Mouse (Mus musculus) embryonic stem cell, embryonic (primary cell): ENCODE results near the gene Lcmt1.

Experiments
- CTCF ChIA-PET, 4 experiments: fragments of 300-600 bp in 2 of 4; fragments of 350-600 bp in 2 of 4; sonication (Branson Sonifier 250); formaldehyde crosslinking; loops; one replicate each; lab custom pipeline; 2022; ENCODE audit warnings: inconsistent platforms in 2 of 4; lab: Charles Lee
- POLR2A ChIA-PET, 4 experiments: fragments of 300-600 bp in 2 of 4; fragments of 350-600 bp in 2 of 4; sonication (Branson Sonifier 250); formaldehyde crosslinking; loops; one replicate each; lab custom pipeline; 2022; ENCODE audit warnings: antibody characterized with exemption in 4 of 4, inconsistent platforms in 1 of 4; lab: Charles Lee

Gene Lcmt1

GRCm38 (mm10) chr7:123369759-123370481 is at the start of gene Lcmt1, which contains the start of gene Arhgap17:
TSS of gene Lcmt1 (plus strand) at chr7:123369784.
TSS of gene Arhgap17 (minus strand) at chr7:123369915.
- ChIA-PET POLR2A (interaction anchor here (0.5 to 12.7 kb wide), 87 partner anchors 8 to 1663 kb away, joined by 3 to 252 read pairs (median 5); partner anchors contain the start of genes Slc5a11 (in 1 of the 4), Usp31 (in 1 of the 4) and Zkscan2 (in 1 of the 4)), CTCF (interaction anchor here (0.5 to 2.0 kb wide), 12 partner anchors 8 to 1179 kb away, joined by 3 to 9 read pairs (median 4); no protein-coding TSS in a partner anchor)

GRCm38 (mm10) chr7:123322452-123323121 is 47.0 kb upstream of the Lcmt1 start:
- ChIA-PET POLR2A (interaction anchor here (0.5 to 3.1 kb wide), 21 partner anchors 8 to 198 kb away, joined by 3 to 23 read pairs (median 5); partner anchors contain the start of genes Arhgap17 (in 2 of the 4) and Lcmt1 (in 2 of the 4)), CTCF (no interaction called here)

DNA sequence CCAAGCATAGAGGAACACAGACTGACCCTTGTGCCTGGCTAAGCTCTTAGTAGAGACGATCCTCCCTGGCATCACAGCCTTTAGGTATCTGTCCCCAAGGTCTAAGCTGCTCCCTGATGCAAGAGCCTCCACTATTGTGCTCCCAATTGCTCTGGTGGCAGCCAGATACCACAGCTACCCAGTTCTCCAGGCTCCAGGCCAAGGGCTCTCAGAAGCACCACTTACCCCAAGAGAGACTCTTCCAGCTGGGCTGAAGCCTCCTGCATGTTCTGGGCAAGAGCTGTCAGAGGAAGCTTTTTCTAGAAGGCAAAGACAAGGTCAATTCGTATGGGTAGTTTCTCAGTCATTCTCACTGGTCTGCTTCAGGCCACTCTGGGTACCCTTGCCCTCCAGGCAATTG is 46.2 kb upstream of the Lcmt1 start:
- CTCF ChIA-PET, result no interaction called here

DNA sequence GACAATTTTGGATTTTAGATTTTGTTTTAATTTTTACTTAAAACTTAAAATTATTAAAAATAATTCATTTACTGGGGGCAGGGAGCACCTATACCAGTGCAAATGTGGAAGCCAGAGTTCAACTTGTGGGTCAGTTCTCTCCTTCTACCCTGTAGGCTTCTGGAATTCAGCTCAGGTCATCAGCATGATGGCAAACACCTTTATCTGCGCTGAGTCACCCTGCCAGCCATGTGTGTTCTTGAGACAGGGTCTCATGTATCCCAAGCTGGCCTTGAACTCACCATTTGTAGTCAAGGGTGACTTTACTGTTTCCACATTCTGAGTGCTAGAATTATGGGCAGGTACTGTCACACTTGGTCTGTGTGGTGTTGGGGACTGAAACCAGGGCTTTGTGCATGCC is 45.5 kb upstream of the Lcmt1 start:
- POLR2A ChIA-PET, result interaction anchor here in 2 of 4 experiments (1.0 to 2.4 kb wide), 6 partner anchors 10 to 54 kb away, joined by 3 to 11 read pairs (median 6); partner anchors contain the start of genes Arhgap17 (in 1 of the 2) and Lcmt1 (in 1 of the 2)

More for the DNA sequence above, 46.2 kb upstream of the Lcmt1 start:
- POLR2A ChIA-PET, result interaction anchor here in 3 of 4 experiments (1.0 to 3.0 kb wide), 12 partner anchors 8 to 71 kb away, joined by 3 to 11 read pairs (median 4); partner anchors contain the start of genes Arhgap17 (in 1 of the 3) and Lcmt1 (in 1 of the 3)

GRCm38 (mm10) chr7:123326062-123326461 is 43.5 kb upstream of the Lcmt1 start:
- CTCF ChIA-PET, result no interaction called here

More for the DNA sequence above, 45.5 kb upstream of the Lcmt1 start:
- CTCF ChIA-PET, result no interaction called here

DNA sequence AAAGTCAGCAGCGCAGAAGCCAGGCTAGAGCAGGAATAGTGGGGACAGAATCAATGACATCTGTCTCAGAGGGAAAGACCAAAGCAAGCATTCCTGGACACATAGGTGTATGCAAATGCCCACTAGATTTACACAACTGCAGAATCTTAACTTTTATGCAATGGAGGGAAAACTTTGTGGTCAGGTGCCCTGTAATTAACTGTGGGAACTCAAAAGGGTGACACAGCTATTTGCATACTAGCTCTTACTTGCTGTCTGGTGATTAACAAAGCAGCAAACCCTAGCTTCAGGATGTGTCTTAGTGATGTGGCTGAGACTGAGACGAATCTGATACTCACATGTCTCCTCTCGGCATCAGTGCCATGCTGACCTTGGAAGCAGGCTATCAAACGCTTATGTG is 42.7 kb upstream of the Lcmt1 start:
- CTCF ChIA-PET, result interaction anchor here in 1 of 4 experiments (1.1 kb wide), 1 partner anchor 43 kb away, joined by 3 read pairs; the partner anchor contains the start of genes Arhgap17 and Lcmt1
- POLR2A ChIA-PET, result interaction anchor here in 3 of 4 experiments (0.7 to 6.2 kb wide), 22 partner anchors 8 to 128 kb away, joined by 3 to 46 read pairs (median 5); partner anchors contain the start of genes Arhgap17 (in 2 of the 3) and Lcmt1 (in 2 of the 3)

More at GRCm38 (mm10) chr7:123326062-123326461, 43.5 kb upstream of the Lcmt1 start:
- POLR2A ChIA-PET, result interaction anchor here in 3 of 4 experiments (1.0 to 6.2 kb wide), 16 partner anchors 9 to 62 kb away, joined by 3 to 46 read pairs (median 6); partner anchors contain the start of genes Arhgap17 (in 2 of the 3) and Lcmt1 (in 2 of the 3)

- ChIA-PET CTCF (interaction anchor here in 1 of 4 experiments (0.5 kb wide), 1 partner anchor 310 kb away, joined by 3 read pairs; no protein-coding TSS in a partner anchor), POLR2A (interaction anchor here in 3 of 4 experiments (1.0 to 6.2 kb wide), 9 partner anchors 9 to 129 kb away, joined by 3 to 46 read pairs (median 5); partner anchors contain the start of genes Arhgap17 (in 1 of the 3) and Lcmt1 (in 1 of the 3))
Observed at GRCm38 (mm10) chr7:123327909-123328308, 41.7 kb upstream of the Lcmt1 start.

DNA sequence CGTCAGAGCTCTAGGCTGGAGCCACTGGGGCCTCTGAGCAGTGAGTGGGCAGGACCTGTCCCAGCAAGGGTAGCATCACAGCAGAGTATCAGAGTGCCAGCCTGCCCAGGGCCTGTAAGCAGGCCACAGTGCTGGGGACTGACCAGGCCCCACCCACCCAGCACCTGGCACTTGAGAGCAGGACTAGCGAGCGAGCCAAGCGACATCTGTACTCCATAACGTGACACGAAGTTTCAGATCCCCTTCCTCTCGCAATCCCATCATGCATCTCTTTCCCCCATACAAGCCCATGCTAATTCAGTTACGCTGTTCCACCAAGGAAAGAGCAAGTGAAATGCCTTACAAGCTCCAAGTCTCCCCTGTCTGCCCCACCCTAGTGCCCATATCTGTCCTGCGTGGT is 39.1 kb upstream of the Lcmt1 start:
- ChIA-PET CTCF (interaction anchor here in 2 of 4 experiments (0.8 to 1.2 kb wide), 2 partner anchors 41 to 76 kb away, joined by 3 to 5 read pairs; no protein-coding TSS in a partner anchor), POLR2A (interaction anchor here (0.7 to 9.9 kb wide), 36 partner anchors 8 to 130 kb away, joined by 3 to 154 read pairs (median 4); partner anchors contain the start of genes Arhgap17 (in 3 of the 4), Lcmt1 (in 3 of the 4) and Slc5a11 (in 1 of the 4))

DNA sequence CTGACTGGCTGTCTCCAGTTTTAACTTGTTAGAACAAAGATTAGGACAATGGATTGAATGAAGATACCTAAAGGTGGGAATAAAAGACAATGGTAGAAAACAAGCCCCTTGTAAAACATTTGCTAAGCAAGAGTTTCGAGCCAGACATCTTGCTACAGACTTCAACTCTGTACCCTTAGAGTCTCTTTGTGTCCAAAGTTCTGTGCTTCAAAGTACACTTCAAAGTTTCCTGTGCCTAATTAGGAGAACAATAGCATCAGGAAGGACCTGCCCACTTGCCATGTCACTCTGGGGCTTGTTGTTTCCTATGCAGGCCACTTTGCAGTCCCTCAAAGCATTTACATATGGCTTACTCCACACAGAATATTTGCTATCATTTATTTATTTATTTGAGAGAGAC is 33.3 kb upstream of the Lcmt1 start:
- ChIA-PET POLR2A (interaction anchor here (0.7 to 9.9 kb wide), 25 partner anchors 8 to 306 kb away, joined by 3 to 154 read pairs (median 7); partner anchors contain the start of genes Arhgap17 (in 3 of the 4), Lcmt1 (in 3 of the 4) and Slc5a11 (in 1 of the 4)), CTCF (interaction anchor here in 1 of 4 experiments (1.3 kb wide), 1 partner anchor 9 kb away, joined by 3 read pairs; no protein-coding TSS in a partner anchor)

DNA sequence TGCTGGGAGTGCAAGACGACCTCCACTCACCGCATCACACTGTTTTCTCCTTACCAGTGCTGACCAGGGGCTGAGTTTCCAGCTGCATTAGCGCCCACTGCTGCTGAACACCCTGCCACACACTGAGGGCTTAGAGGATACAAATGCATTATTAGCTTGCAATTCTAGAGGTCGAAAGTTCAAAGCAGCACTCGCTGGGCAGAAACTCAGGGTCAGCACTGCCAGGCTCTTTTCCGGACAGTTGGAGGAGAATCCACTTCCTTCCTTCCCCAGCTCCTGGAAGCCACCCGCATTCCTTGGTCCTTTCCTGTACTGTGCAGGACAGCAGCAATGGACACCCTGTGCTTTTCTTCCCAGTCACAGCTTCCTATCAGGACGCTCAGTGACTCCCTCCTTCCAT is 31.2 kb upstream of the Lcmt1 start:
- ChIA-PET POLR2A (interaction anchor here (0.6 to 9.9 kb wide), 18 partner anchors 7 to 60 kb away, joined by 3 to 154 read pairs (median 4); partner anchors contain the start of genes Arhgap17 (in 3 of the 4) and Lcmt1 (in 2 of the 4)), CTCF (interaction anchor here in 2 of 4 experiments (1.0 kb wide), 2 partner anchors 9 to 32 kb away, joined by 3 read pairs; no protein-coding TSS in a partner anchor)

GRCm38 (mm10) chr7:123341896-123342295 is 27.7 kb upstream of the Lcmt1 start:
- CTCF ChIA-PET, result no interaction called here
- POLR2A ChIA-PET, result interaction anchor here (0.6 to 16.8 kb wide), 14 partner anchors 9 to 1184 kb away, joined by 3 to 252 read pairs (median 4); partner anchors contain the start of genes Arhgap17 (in 3 of the 4) and Lcmt1 (in 3 of the 4)

DNA sequence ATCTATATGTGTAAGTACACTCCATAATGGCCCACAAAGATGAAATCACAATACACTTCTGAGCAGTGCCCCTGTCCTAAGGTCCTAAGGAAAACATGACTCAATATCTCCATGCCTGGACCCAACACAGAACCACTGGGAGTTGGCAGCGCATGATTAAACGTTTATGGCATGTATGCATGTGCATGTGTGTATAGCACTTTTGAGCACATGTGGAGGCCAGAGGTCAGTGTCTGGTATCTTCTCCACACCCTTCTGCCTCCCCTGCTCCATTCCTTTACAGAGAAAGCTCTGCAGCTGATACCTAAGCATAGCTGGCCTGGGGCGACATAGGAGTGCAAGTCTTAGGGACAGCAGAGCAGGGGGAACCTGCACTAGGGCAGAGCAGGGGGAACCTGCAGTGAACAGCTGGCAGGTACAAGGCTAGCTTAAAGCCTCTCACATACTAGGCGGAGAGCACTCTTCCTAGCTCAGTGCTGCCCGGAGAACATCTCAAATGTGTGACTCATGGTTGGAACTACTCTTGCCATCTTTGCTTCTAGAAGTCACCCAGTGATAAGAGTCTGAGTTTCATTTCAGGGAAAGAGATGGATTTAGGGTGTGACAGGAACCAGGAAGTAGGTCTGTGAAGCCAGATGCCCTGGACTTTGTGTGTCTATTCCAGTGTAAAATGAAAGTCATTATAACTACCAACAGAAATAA is 25.4 kb upstream of the Lcmt1 start:
- CTCF ChIA-PET, result interaction anchor here in 1 of 4 experiments (1.1 kb wide), 1 partner anchor 26 kb away, joined by 3 read pairs; the partner anchor contains the start of genes Arhgap17 and Lcmt1
- POLR2A ChIA-PET, result interaction anchor here (0.8 to 16.8 kb wide), 27 partner anchors 7 to 143 kb away, joined by 3 to 252 read pairs (median 7); partner anchors contain the start of genes Arhgap17 (in 3 of the 4) and Lcmt1 (in 3 of the 4)

DNA sequence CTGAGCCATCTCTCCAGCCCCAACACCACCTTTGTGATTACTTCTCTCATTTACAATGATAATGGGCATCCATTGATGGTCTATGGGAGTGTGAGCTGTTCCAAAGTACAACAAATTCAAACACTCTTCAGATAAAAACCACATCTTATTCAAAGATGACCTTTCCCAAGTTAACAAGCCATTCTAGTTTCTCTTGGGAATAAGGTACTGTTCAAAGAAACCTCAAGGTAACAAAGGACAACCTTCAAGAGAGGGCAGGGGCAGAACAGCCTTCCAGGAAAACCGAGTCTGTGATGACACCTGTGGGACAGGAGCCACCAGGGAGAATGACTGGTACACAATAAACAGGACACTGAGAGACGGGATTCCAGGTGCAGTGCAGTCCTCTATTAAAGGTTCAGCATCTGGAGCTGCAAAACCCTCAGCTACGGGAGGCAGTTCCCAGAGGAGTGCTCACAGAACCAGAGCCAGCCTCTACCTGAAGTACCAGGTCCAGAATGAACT is 24.5 kb upstream of the Lcmt1 start:
- POLR2A ChIA-PET, result interaction anchor here (0.6 to 16.8 kb wide), 49 partner anchors 8 to 241 kb away, joined by 3 to 252 read pairs (median 5); partner anchors contain the start of genes Arhgap17 (in 4 of the 4) and Lcmt1 (in 3 of the 4)
- CTCF ChIA-PET, result interaction anchor here in 3 of 4 experiments (0.6 to 1.3 kb wide), 5 partner anchors 9 to 280 kb away, joined by 3 to 5 read pairs (median 4); partner anchors contain the start of genes Arhgap17 (in 1 of the 3) and Lcmt1 (in 1 of the 3)

DNA sequence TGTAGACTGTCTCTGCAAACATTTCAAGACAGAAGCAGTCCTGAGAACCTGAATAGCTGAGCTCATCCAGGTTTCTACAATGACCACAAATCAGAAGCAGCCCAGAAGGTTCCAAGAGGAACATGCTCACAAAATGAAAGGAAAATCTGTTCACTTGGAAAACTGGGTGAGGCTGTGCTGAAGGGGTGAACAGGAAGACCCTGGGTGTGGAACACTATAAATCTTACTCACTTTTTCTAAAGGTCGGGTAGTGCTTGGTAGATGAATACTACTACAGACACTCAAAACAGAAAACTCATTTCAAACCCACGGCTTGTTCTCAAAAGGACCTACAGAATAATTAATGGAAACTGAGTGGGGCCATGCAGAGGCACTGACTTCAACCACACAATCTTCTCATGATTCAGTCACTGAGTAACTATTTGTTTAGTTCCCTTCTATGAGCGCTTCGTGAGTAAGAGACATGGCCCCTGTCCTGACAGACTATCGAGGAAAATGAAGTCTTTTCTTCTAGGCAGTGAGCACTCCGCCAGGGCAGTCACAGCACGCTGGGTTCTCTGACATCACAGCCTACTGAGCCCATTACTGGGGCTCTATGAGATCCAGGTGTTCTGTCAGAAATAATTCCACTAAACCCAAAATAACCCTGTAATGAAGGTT is 22.8 kb upstream of the Lcmt1 start:
- ChIA-PET POLR2A (interaction anchor here in 3 of 4 experiments (0.6 to 16.8 kb wide), 27 partner anchors 8 to 224 kb away, joined by 3 to 252 read pairs (median 10); partner anchors contain the start of genes Arhgap17 (in 3 of the 3) and Lcmt1 (in 3 of the 3)), CTCF (interaction anchor here in 1 of 4 experiments (0.5 kb wide), 1 partner anchor 159 kb away, joined by 3 read pairs; no protein-coding TSS in a partner anchor)

DNA sequence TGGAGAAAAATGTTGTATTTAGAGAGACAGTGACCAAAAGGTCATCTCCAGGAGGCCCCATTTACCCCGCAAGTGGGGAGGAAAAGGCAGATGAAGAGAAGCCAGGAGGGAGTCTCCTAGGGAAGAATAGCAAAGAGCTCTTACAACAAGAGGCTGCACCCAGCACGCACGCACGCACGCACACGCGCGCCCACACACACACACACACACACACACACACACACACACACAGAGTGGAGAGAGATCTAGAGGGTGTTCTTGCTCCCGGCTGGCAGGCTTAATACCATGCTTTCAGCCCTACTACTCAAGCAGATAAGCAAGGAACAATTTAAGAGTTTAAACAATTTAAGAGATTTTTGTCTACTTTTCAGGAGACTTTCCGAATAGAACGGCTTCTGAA is 19.8 kb upstream of the Lcmt1 start:
- CTCF ChIA-PET, result interaction anchor here in 1 of 4 experiments (0.6 kb wide), 1 partner anchor 1034 kb away, joined by 3 read pairs; no protein-coding TSS in a partner anchor
- POLR2A ChIA-PET, result interaction anchor here (0.6 to 16.8 kb wide), 19 partner anchors 9 to 91 kb away, joined by 3 to 252 read pairs (median 5); partner anchors contain the start of genes Arhgap17 (in 3 of the 4) and Lcmt1 (in 3 of the 4)
